Mouse (Mus musculus): ENCODE results near the gene Me3.

The Me3 gene

DNA sequence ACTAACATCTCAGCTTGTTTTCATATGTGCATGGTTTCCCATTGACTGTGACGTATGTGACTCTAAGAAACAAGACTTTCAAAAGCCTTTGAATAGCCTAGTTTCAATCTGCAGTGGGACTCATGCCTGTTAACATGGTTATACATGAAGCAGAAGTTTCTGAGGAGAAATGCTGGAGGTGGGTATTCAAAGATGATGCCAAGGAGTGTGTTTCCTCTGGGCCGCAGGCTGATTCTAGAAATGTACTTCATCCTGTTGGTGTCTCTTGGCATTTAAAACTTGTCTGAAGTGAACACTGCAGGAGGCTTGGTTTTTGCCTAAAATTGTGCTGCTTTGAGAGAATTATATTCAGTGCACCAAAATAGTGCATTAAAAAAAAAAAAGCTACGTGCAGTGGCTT lies 34.2 kb downstream of the Me3 start:
- peak; percentile 65 for DNase-seq (ENCODE audit: low read depth, low spot score)

DNA sequence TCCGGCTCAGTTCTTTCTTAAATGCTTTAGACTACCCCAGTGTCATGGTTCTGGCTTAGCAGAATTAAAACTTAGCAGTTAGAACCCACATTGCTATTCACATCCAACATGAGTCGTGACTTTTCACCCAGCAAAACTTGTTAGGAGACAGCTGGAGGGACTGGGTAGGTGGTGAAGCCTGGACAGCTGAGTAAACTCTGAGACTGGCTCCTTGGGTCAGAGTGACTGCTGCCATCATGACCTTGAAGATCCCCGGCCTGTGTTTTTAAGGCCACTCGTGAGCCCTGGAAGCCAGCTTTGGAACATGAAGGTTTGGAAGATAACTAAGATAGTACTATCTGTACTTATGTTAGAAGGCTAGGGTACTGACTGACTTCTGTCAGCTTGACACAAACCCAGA lies 35.4 kb downstream of the Me3 start:
- DNase-seq (ENCODE audit: low read depth, low spot score): no peak

DNA sequence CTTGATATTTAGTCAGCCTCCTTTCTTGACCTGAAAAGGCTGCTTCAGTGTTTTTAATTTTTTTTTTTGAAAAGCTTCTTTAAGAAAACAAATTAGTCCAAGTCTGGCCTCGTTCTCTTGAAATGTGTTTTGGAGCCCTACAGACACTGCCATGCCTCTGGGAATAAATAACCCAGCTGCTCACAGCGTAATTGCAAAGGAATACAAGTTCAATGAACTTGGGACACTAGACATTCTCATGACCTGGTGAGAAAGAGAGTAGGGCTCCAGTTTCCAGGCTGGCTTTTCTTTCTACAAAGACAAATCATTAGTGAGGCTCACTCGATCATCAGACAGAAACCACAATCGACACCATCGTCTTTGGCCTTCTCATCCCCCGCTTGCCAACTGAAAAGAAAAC lies 37.3 kb downstream of the Me3 start:
- DNase-seq (ENCODE audit: low read depth, low spot score): no peak

DNA sequence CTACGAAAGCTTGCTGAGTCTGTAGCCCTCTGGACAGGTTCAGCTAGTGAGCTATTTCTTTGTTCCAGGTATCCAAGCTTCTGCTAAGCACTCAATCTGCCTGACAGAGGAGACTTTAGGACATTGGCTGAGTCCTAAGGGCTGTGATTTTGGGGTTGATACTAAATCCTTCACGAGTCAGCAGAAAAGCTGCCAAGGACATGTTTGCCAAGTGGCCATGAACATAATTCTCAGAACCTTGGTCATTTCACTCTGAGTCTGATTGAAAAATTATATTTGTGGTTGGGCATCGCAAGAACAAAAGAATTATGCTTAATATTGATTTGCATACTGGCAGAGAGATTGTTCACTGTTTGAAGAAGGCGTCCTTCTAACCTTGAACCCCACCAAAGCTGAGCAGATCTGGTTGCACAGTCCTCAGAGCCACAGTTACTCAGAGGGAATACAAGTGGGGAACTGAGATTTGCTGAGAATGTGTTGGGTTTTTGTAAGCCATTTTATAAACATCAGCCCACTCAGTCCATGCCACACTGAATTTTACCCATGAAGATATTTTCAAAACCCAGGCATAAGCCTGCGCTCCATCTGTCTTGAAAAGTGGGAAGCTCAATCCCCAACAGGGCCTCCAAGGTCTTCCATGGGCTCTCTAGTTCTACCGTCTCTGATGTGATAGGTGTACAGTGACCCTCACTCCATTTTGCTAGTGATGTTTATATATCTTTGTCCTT lies 39.1 kb downstream of the Me3 start:
- DNase-seq (ENCODE audit: low read depth, low spot score): no peak

DNA sequence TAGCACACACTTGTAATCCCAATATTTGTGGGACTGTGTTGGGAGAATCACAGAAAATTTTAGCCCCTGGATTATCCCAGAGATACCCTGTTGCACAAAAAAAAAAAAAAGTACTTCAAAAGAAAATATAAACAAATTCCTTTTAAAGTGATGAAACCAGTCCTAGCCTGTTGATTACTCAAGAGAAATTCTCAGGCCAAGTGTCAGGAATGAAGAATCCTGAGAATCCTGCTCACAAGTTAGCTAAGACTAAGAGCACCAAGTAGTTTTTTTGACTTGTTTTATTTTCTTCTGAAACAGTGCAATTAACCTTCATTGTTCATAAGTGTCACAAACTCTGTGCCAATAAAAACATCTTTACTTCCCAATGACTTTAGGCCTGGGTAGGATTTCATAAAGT lies 44.0 kb downstream of the Me3 start:
- no peak for DNase-seq (ENCODE audit: low read depth, low spot score)

DNA sequence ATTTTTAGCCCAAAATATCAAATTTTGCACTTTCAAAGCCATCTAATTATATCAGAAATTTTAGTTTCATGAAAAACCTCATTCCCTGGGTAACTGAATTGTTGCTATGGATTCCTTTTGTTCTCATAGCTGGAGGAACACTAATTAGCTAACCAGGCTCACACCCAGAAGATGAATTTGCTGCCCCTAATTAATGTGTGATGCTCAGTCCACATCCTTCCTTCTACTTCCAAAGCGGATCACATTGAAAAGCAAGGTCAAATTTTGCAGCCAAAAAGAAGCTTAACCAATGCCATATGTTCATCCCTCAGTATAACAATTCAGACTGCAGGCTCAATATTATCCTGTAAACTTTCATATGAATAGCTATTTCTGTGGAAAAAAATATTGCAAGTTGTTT lies 45.7 kb downstream of the Me3 start:
- DNase-seq (ENCODE audit: low read depth, low spot score): no peak

DNA sequence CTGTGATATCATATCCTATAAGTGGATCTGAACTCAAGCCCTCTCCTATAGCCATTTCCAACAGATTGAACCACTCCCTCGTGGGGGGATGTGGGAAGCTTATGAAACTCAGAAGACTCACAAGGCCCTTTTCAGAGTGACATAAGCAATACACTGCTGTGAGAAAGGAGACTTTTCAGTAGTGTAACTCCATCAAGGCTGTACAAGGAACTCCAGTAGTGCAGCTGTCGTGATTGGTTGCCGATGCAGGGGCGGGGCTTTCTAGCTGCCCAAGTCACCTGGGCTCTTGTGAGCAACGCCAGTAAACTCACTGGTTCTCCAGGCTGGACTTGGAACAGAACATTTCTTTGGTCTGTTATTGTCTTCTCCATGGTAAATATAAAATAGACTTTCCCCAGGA lies 46.5 kb downstream of the Me3 start:
- DNase-seq (ENCODE audit: low read depth, low spot score): no peak

DNA sequence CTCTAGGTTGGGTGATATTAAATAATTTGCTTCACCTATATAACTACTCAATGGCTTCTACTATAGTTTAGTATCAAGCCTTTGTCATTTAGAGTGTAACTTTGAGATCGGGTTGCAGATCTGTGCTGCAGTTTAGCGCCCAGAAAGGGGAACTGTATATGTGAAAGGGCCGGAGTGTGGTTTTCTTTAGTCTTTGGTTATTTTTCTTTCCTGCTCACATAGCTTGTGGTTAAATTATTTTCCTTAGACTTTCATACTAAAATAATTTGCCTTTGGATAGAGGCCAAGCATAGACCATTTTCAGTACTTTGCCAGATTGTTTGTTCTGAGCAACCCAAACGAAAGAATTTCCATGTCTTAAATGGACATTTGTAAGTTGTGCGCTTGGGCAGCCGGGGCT lies 46.9 kb downstream of the Me3 start:
- DNase-seq (ENCODE audit: low read depth, low spot score): no peak

DNA sequence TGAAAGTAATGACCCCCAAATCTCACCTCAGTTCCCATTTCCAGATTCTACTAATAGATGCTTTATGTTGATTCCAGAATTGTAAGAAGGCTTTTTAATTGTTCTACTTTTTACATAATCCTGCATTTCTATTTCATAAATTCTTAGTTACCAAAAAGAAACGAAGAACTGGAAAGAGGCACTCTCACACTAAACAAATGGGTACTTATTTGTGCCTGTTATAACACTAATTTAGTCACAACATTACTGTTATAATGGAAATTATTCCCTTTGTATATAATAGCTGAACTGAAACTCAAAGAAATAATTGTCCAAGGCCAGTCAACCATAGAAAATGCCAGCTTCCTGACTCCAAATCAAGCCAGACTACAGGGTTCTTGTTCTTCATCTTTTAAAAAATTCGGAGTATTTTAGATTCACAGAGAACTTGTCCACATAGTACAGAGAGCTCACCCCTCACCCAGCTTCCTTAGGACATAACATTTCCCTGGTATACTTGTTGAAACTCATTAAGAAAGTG lies 47.5 kb downstream of the Me3 start:
- no peak for DNase-seq (ENCODE audit: low read depth, low spot score)

DNA sequence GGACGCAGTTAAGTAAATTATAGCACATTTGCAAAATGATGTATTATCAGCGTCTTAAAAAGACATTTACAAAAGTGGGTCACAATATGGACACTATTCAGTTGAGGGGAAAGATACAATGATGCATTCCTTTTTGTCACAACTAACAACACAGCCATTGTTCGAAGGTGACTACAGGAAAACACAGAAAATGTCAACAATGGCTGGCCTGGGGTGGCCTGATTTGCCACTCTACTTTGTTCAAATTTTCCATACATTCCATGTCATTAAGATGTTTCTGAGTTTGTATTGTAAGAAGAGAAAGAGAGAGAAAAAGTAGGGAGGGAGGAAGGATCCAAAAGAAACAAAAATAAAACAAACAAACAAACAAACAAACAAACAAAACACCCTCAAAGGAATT lies 48.7 kb downstream of the Me3 start:
- no peak for DNase-seq (ENCODE audit: low read depth, low spot score)

DNA sequence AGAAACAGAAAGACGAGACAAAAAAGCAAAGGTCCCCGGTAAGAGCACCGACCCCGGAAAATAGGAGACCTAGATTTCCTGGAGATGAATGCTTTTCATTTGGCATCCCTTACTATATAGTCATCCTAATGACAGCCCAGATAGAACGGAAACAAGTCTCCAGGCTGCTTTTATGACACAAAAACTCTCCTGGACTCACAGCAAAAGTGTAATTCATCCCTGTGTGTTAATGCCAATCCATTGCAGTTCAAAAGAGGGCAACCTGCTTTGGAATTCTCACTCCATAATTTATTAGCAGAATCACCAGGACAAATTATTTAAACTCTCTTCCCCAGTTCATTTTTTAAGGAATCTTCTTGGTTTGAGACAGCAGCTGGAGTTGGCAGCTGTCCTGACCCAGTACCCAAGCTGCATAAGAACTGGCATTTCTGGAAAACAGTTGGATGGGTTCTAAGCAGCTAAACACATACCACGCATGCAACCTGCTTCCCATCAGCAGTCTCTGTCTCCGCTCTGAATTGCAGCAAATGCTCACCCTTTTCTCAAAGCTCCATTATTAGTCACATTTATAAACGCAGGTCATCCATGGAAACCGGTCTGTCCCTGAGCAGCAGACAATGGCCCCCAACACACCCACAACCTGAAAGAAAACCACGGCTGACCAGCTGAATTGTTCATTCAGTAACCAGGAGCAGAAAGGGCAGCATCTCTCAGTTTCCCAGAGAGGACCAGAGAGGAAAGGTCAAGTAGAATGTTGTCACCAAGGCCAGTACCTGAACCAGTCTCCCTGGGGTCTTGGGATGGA lies 49.7 kb downstream of the Me3 start:
- peak; percentile 75 for DNase-seq (ENCODE audit: low read depth, low spot score)

DNA sequence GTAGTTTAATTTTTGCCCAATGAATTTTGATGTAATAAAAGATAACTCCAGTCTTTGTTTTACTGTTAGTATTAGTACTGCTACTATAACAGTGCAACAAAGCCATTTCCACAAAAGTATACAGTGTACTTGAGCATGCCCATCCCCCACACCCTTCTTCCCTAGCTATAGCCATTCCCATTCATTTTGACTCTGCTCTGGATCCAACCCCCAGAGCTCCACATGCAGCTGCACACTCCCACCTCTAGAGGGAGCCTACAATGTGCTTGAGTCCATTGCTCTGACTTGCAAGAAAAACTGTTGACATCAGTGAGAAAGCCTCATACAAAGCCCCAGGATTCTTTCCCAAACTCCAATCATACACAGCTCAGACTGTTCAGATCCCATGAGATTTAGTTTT lies 66.0 kb downstream of the Me3 start:
- DNase-seq (ENCODE audit: low read depth, low spot score): no peak

DNA sequence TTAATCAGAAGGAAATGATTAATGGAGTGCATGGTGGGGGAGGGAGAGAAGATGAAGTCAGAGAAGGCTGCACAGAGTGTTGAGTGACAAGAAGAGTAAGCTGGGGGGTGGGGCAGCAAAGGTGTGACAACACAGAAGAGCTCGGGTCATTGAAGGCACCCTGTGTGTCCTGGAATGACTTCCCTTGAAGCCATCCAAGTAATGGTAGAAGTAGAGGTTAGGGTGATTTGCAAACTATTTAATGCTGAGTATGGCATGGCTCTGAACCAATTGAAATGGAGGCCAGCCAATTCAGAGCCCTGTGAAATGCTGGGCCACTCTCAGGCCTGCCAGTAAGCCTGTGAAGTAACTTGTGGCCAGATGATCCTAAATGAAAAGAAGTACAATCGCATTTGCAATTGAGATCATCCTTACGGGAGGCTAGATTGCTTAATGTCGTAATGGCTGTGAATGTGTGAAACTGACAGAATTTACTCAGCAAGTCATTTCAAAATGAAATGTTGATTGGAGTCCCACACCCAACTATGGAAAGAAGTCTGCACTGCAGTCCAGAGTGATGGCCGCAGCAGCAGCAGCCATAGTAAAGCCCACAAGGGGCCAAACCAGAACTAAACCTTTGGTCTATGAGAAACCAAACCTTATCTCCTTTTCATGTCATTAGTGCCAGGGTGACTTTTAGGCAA lies 67.6 kb downstream of the Me3 start:
- no peak for DNase-seq (ENCODE audit: low read depth, low spot score)

DNA sequence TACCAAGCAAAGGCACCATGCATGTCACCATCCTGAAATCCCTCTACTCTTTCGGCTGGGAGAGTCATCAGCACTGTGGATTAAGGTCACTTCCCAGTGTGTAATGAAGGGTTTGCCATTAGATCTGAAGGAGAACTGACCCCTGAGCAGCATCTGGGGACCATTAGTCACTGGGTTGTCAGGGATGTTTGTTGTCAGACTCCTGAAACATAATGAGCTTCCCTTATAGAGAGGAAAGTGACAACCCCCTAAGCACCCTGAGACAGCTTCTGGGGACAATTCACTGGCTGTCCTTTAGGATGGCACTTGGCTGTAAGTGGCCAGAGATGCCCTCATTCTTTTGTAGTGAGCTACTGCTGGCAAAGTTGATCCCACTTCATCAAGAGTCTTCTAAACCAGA lies 68.3 kb downstream of the Me3 start:
- no peak for DNase-seq (ENCODE audit: low read depth, low spot score)

DNA sequence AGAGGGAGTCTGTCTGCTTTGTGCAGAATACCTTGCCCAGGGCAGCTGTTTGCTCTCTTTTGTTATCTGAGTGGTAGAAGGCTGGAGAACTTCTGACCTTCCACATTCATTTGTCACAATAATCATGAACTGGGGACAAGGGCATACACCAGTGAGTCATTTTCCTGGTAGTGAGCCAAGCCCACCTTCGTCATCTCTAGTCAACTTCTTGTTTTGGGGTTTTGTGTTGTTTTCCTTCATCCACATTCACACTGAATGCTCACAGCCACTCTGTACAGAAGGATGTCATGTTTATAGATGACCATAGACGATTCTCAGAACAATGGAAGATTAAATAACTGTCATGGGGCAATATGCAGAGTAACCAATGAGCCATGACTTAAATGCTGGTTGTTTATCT lies 78.6 kb downstream of the Me3 start:
- DNase-seq (ENCODE audit: low read depth, low spot score): no peak

DNA sequence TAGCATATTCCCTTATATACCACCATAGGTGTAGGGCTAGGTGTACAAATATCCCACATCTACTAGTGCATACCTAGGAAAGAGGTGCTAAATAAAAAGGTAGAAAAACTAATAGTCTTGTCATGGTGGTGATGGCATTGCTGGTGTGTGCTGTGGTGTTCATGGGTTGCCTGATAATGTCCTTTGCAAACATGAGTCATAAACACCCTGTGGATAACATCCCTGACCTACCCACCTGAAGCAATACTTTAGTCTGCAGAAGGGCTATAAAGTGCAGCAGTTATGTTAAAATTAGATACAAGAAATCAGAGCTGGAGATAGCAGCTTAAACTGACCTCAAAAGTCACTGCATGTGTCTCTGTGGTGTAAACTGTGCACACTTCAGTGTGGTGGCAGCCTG lies 80.9 kb downstream of the Me3 start:
- DNase-seq (ENCODE audit: low read depth, low spot score): no peak

DNA sequence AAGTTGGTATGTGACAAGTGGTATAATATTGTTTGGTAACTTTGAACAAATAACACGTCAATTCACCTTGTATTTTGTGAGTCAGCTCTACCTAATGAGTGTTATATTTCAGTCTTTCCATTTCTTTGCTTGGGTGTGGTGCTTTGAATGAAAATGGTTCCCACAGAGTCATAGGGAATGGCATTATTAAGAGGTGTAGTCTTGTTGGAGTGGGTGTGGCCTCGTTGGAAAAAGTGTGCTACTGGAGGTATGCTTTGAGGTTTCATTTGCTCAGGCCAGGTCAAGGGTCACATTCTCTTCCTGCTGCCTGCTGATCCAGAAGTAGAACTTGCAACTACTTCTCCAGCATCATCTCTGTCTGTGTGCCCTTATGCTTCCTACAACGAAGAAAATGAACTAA lies 84.0 kb downstream of the Me3 start:
- no peak for DNase-seq (ENCODE audit: low read depth, low spot score)

DNA sequence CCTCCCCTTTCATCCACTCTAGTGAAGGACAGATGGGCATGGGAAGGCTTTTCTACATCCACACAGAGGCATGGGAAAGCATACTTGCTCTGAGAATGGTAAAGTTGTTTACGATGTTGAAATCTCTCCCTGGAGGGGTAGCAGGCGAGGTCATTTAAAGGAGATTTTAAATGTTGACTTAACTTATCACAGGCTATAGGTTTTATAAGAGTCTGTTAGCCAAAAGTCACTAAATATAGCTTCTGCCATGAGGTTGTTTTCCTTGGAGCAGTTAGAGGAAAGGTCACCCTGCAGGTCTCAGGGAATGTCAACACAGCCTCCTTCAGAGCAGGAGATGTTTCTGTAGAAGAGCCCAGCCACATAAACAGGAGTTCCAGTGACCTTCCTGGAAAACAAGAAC lies 85.3 kb downstream of the Me3 start:
- no peak for DNase-seq (ENCODE audit: low read depth, low spot score)

DNA sequence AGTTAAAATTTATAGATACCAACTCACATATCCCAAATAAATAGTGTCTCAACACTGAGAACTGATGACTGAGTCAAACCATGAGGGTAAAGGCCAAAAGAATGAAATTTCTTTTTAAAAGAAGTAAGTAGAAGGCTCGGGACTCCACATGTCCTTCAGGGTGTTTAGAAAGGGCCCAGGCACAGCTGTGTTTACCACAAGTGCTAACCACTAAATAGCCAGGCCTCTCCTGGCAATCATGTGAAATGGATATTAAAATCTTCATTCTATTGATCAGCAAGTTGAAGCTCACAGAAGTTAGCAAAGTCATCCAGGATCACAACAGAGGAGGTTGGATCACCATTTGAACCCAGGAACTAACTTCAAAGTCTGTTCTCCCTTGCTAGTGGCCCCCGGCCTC lies 86.1 kb downstream of the Me3 start:
- no peak for DNase-seq (ENCODE audit: low read depth, low spot score)

DNA sequence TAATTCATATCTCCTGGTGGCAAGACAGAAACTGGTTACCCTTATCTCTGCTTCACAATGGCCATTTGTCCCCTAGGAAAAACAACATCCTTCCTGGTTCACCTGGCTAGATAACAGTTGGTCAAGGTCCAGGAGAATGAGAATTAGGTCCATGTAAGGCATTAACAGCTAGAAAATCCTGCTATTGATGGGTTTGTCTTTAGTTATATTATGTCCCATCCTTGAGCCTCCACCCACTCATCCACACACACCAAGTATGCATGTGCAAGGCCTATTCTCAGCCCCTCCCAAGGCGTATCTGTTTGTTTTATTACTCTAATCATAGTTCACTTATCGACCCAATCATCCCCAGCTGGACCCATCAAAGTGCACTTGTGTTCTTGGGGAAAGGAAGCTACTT lies 88.1 kb downstream of the Me3 start:
- no peak for DNase-seq (ENCODE audit: low read depth, low spot score)

DNA sequence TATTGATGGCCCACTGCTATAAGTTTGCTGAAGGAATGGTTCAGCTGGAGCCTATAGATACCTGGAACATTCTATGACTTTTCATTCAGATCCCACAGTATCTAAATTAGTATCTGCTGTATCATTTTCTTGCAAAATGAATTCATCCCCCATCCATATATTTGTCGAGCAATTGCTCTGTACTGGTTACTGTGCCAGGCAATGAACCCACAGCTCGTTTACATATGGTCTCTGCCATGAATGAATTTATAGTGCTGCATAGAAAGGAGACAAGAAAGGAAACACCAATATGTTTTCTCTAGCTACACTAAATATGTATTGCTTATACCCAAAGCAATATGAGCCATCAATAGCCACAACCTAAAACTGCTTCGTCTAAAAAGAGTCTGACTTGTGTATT lies 94.5 kb downstream of the Me3 start:
- DNase-seq (ENCODE audit: low read depth, low spot score): peak; percentile 34

DNA sequence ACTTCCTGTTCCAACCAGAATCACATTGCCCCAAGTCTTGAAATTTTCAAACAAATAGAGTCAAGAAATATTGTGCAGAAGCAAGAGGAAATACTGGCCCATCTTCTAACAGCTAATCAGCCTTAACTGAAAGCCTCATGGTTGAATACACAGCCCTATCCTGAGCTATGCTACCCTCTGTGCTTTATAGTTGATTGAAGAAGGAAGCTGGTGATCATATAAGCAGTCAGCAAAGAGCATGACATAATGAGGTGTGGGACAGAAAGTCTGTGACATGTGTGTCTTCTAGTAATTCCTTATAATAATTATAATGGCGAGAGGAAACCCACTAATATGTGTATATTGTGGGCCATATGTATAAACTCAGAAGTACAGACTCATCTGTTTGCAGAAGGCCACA lies 95.4 kb downstream of the Me3 start:
- DNase-seq (ENCODE audit: low read depth, low spot score): no peak

DNA sequence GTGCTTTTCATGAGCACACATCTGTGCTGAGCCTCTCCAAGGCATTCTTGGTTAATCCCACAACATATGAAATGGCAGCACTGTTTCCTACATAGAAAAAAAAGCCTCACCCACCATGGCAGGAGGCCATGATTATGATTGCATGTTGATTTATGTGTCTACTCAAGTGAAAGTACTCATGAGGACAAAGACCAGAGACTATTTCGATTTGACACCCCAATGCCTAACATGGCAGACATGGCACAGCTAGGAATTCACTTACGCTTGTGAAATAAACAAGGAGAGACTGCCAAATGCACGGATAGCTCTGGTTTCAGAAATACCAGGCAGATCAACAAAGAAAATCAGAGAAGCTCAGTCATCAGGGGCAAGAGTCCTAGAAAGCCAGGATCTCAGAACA lies 96.2 kb downstream of the Me3 start:
- no peak for DNase-seq (ENCODE audit: low read depth, low spot score)
